Mouse (Mus musculus) forebrain, embryonic 10.5 days (tissue): ENCODE data around the gene Speer4f1. TPM values are rescaled to one million over a fixed set of nuclear protein-coding genes. Genes with fewer than 3 reads are reported as not detected.
"Not testable (repeated sequence)": the region's sequence is repeated elsewhere in the genome, so short reads cannot be mapped to it uniquely, and the experiment has no call there.

Experiments used
- DNase-seq: peaks from one replicate; pipeline ENCODE4 v3.0.0-alpha.2; 2017; ENCODE audit warnings: low spot score; ENCODE audit errors: extremely low spot score
- H3K27ac ChIP-seq: fragments of 300-500 bp; sonication (generic); 2 replicates; pipeline ENCODE4 v1.5.1; 2016; ENCODE audit warnings: mild to moderate bottlenecking
- H3K27me3 ChIP-seq: fragments of 300-500 bp; sonication (generic); 2 replicates; pipeline ENCODE4 v1.6.1; 2016; ENCODE audit warnings: mild to moderate bottlenecking; ENCODE audit not compliant: poor library complexity, severe bottlenecking
- H3K36me3 ChIP-seq: fragments of 300-500 bp; sonication (generic); replicated peaks from 2 replicates; pipeline ENCODE4 v1.6.1; 2016; ENCODE audit warnings: mild to moderate bottlenecking, moderate library complexity
- H3K4me1 ChIP-seq: fragments of 300-500 bp; sonication (generic); 2 replicates; pipeline ENCODE4 v1.6.1; 2016
- H3K4me3 ChIP-seq: fragments of 300-500 bp; sonication (generic); 2 replicates; pipeline ENCODE4 v1.5.1; 2016; ENCODE audit warnings: mild to moderate bottlenecking, moderate library complexity
- H3K9me3 ChIP-seq: fragments of 300-500 bp; sonication (generic); 2 replicates; pipeline ENCODE4 v1.6.1; 2016; ENCODE audit warnings: mild to moderate bottlenecking, moderate library complexity
- WGBS: fragments of 180-500 bp; shearing (Covaris S2); methylation state at CpG from one replicate; pipeline ENCODE4 v1.1.7; 2016; 5-methylcytosine and 5-hydroxymethylcytosine counted together
- polyA plus RNA-seq: library from polyadenylated mRNA; unstranded; fragments of >200 nt; fragmentation: Nextera tagmentation; extraction: Ambion mirVana; gene quantifications from 2 replicates; pipeline ENCODE4 v1.2.1, GENCODE M21; 2016

Speer4f1 gene
- polyA plus RNA-seq: not detected in 2 replicates

DNA sequence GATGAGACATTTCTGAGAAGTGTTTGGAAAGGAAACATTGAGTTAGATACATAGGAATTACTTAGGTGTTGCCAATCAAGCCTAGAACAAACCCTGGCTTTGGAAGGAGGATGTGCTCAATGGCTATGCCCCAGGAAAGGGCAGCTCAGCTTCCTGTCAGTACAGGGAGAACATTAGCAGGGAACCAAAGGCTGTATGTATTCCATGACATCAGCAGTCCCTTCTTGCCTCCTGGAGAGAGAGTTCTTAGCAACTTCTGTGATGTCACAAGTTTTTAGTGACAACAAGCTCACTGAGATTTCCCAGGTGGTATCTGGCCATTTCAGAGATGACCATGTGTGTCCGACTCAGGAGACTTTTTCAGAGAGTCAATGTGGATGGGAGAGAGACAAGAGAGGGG is at the start of gene Speer4f1:
Speer4f1 (plus strand) TSS at position 301 of the 400 bp plus-strand sequence.
- H3K4me1 ChIP-seq: not testable (repeated sequence)

DNA sequence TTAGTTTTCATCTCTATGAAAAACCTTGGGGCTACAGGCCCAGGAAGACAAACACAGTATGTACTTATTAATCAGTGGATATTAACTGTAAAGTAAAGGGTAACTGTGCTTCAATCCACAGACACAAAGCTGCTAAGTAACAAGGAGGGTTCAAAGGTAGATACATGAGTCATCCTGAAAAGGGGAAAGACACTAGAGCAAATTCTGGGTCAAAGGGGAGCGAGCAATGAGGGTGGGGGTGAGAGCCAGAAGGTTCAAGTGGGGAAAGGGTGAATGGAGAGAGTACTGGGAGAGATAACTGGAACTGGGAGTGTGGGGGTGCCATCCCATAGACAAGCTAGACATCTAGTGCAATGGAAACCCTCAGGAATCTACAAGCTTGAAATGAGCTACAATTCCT is 49.0 kb upstream of the Speer4f1 start:
- 83% methylated on average over 1 of the region's 1 CpGs for WGBS
- Histone ChIP-seq H3K4me3 (no peak overlapping the region), H3K27ac (no peak overlapping the region), H3K4me1 (no peaks in the 10 kb centered on the region), H3K36me3 (no peaks in the 10 kb centered on the region), H3K27me3 (no peaks in the 10 kb centered on the region), H3K9me3 (no peaks in the 10 kb centered on the region)
- DNase-seq: no peak

More for the DNA sequence above, at the start of gene Speer4f1:
- H3K4me3 ChIP-seq, H3K9me3 ChIP-seq, H3K36me3 ChIP-seq, H3K27me3 ChIP-seq, H3K27ac ChIP-seq, DNase-seq: not testable (repeated sequence)
- WGBS: 82% methylated on average over 1 of the region's 1 CpGs

DNA sequence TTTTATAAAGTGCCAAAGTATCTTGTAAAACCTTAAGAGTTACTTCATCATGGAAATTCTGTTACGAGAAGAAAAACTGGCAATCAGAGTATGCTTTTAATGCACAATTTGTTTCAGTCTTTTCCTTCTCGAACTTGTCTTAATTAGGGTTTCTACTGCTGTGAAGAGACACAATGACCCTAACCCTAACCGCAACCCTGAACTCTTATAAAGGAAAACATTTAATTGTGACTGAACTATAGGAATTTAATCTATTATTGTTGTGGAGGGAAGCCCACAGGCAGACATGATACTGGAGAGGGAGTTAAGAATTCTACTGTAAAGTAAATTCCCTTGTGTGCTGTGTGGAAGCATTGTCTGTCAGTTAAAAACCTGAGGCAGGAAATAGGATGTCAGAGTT is 41.2 kb upstream of the Speer4f1 start:
- Histone ChIP-seq H3K36me3 (no peaks in the 10 kb centered on the region), H3K9me3 (no peaks in the 10 kb centered on the region), H3K27ac (no peak overlapping the region), H3K4me3 (no peak overlapping the region), H3K27me3 (no peaks in the 10 kb centered on the region), H3K4me1 (peaks cover 13% of the 10 kb centered on the region)
- WGBS: 55% methylated on average over 3 of the region's 3 CpGs
- no peak for DNase-seq

DNA sequence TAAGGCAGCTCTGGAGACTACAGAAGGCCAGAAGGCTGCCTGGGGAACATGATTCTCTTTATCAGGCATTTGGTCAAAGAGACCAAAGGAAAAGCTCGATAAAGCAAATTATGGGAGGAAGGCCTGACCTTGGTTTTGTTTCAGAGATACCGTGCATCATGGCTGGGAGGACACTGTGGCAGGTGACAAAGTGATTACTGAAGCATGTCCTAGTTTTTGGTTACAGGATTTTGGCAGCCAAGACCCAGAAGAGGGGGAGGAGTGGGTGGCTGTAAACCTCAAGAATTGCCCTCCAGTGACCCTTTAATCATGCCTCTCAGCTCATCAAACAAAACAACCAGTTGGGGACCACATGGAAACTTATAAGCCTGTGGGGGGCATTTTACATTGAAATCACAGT is 39.7 kb upstream of the Speer4f1 start:
- no peaks in the 10 kb centered on the region for H3K27me3 ChIP-seq
- 22% methylated on average over 2 of the region's 2 CpGs for WGBS

DNA sequence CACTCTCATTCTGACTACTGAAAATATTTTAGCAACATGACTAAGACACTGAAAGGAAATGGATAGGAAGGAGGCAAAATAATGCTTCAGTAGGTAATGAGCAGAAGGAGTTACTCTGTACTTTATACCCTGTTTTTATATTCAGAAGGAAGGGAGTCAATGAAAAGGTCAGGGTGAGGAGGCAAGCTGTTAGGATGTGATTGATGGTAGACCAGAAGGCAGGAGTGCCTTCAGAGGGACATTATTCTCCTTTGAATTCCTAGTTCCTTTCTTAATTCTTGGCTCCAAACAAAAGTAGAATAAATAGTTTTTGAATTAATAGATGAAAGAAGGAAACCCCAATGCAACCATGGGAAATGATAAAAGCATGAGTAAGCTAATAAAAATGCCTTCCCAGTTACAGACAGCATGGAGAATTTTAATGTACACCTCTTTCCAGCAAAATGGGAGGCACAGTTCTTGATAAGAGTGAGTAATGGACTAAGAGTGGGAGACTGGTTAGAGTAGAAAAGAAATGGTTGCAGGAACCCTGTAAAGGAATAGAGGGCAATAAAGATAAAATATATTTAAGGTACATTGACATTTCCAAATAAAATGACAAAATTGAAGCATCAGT is 36.3 kb upstream of the Speer4f1 start:
- Histone ChIP-seq H3K9me3 (no peaks in the 10 kb centered on the region), H3K27ac (no peak overlapping the region), H3K36me3 (no peaks in the 10 kb centered on the region), H3K4me1 (peaks cover 13% of the 10 kb centered on the region), H3K4me3 (no peak overlapping the region), H3K27me3 (no peaks in the 10 kb centered on the region)
- no peak for DNase-seq

More for the DNA sequence above, 39.7 kb upstream of the Speer4f1 start:
- Histone ChIP-seq H3K27ac (no peak overlapping the region), H3K4me1 (peaks cover 13% of the 10 kb centered on the region), H3K9me3 (no peaks in the 10 kb centered on the region), H3K4me3 (no peak overlapping the region), H3K36me3 (no peaks in the 10 kb centered on the region)
- DNase-seq: no peak

DNA sequence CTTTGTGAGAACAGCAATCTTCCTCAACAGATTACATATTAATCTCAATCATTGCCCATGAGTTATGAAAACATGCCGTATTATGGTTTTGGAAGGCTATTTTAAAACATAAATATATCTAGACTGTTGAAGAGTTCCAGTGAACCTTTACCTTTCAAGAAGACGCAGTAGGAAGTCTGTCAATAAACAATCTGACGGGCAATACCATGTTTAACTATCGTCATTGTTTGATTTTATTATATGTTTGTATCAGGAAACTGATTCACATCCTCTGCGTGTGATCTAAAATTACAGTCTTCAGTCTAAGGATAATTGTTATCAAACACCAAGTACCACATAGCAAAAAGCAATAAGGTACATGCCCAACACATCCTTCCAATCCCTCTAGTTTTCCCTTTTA is 21.8 kb upstream of the Speer4f1 start:
- Histone ChIP-seq H3K4me1 (no peaks in the 10 kb centered on the region), H3K9me3 (no peaks in the 10 kb centered on the region), H3K27ac (no peak overlapping the region), H3K36me3 (no peaks in the 10 kb centered on the region), H3K4me3 (no peak overlapping the region), H3K27me3 (no peaks in the 10 kb centered on the region)
- 92% methylated on average over 5 of the region's 5 CpGs for WGBS
- DNase-seq: no peak

DNA sequence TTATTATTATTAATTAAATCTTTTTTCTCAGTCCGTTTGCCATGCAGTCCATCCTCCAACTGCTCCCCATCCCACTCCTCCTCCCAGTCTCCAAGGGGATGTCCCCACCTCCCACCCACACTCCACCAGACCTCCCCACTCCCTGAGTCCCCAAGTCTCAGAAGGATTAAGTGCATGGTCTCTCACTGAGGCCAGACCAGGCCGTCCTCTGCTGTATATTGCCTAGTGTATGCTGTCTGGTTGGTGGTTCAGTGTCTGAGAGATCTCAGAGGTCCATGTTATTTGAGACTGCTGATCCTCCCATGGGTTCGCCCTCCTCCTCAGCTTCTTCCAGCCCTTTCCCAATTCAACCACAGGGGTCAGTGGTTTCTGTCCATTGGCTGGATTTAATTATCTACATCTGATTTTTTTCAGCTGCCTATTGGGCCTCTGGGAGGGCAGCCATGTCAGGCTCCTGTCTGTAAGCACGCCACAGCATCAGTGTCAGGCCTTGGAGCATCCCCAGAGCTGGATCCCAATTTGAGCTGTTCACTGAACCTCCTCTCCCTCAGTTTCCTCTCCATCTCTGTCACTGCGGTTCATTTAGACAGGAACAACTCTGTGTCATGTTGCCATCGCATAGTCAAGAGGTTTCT is 20.8 kb upstream of the Speer4f1 start:
- no peaks in the 10 kb centered on the region for H3K36me3 ChIP-seq
- no peaks in the 10 kb centered on the region for H3K27me3 ChIP-seq
- H3K4me3 ChIP-seq: no peak overlapping the region
- DNase-seq: no peak
- WGBS: 75% methylated on average over 6 of the region's 6 CpGs
- H3K4me1 ChIP-seq: no peaks in the 10 kb centered on the region
- no peaks in the 10 kb centered on the region for H3K9me3 ChIP-seq
- no peak overlapping the region for H3K27ac ChIP-seq

DNA sequence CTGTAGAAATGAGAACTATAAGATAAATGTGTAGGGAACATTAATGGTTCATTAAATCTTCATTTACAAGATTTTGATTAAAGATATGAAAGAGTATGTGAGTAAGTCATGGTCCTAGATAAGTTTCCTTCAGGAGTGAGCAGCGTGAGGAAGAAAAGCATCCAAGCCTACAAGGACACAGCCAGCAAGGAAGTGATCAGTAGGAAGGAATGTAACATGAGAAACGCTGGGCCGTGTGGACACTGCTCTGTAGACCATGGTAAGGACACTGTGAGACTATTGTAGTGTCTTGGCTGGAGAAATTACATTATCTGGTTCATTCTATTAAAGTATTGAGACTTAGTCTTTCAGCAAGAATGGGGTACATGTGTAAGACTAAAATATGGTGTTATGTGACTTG is 19.2 kb upstream of the Speer4f1 start:
- no peak overlapping the region for H3K27ac ChIP-seq
- no peaks in the 10 kb centered on the region for H3K27me3 ChIP-seq
- no peaks in the 10 kb centered on the region for H3K4me1 ChIP-seq
- DNase-seq: no peak
- no peaks in the 10 kb centered on the region for H3K9me3 ChIP-seq
- no peak overlapping the region for H3K4me3 ChIP-seq
- 75% methylated on average over 3 of the region's 3 CpGs for WGBS
- H3K36me3 ChIP-seq: no peaks in the 10 kb centered on the region

DNA sequence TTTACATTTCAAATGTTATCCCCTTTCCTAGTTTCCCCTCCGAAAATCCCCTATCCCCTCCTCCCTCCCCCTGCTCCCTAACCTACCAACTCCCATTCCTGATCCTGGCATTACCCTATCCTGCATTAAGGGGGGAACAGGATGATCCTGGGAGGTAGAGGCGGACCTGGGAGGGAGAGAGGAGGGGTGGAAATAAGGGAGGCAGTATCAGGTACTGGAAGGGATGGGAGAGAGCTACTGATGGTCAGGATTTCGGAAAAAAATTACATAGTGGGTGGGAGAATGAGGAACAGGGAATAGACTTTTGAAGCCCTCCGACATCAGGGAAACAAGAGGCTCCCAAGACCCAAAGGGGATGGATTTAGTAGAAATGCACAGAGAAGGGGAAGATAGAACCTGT is 7.8 kb upstream of the Speer4f1 start:
- not testable (repeated sequence) for H3K36me3 ChIP-seq, H3K4me1 ChIP-seq, H3K9me3 ChIP-seq, H3K27ac ChIP-seq, H3K27me3 ChIP-seq, H3K4me3 ChIP-seq
- DNase-seq: peak; percentile 16
- 69% methylated on average over 4 of the region's 4 CpGs for WGBS

DNA sequence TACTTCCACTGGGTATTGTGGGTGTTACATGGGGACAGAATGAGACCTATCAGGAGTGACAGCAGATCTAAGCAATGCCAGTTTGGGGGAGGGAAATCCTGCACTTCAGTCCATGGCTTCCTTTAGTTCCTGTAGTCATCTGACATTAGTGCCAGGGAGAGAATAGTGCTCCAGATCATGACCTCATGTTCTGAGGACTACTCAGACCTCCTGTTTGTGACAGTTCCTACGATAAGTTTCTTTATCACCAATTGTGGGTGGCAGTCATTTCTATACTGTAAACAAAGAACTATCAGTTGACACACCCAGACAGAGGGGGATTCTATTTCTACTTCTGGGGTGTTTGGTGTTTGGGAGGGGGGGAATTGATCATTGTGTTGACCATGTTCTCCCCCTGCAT is 578 bp downstream of the Speer4f1 start:
- Histone ChIP-seq H3K4me1 (no peaks in the 10 kb centered on the region), H3K36me3 (no peaks in the 10 kb centered on the region), H3K4me3 (no peak overlapping the region), H3K9me3 (no peaks in the 10 kb centered on the region), H3K27me3 (no peaks in the 10 kb centered on the region), H3K27ac (no peak overlapping the region)
- DNase-seq: no peak
- 84% methylated on average over 1 of the region's 1 CpGs for WGBS

DNA sequence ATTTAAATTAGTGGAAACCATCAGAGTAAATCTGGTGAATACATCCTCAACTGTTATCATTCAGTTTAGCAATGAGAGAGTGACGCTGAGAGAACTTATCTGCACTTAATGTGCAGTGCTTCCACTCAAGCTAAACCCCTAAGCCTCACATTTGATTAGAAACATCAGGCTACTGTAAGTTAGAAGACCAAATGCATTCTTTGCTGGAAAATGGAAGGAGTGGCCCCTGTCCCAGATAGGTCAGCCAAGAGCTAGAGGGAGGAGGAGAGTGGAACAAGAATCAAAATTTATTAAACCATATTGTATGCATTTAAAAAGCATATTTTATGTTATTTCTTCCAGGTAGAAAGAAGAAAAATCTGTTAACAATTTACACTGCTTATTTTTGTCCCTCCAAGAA is 14.0 kb downstream of the Speer4f1 start:
- Histone ChIP-seq H3K27me3 (no peaks in the 10 kb centered on the region), H3K4me1 (no peaks in the 10 kb centered on the region), H3K9me3 (no peaks in the 10 kb centered on the region), H3K4me3 (no peak overlapping the region), H3K36me3 (no peaks in the 10 kb centered on the region), H3K27ac (no peak overlapping the region)
- whole genome bisulfite sequencing: 91% methylated on average over 1 of the region's 1 CpGs
- no peak for DNase-seq

DNA sequence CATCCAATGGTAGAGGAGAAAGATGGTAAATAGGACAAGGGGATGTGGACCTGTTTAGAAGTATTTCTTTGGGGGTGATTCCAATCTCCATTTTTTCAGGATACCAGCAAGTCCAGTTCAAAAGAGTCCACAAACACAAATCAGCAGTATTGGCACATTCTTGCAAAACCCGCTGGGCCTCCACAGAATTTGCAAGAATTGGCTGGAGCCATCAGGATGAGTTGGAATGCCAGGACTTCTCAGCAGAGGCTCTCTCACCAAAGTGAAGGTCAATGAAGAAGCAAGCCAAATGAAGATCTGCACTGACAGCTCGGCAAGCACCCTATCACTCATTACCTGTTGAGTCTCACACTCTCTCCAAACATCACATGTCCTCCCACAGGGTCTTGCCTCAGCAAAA is 19.7 kb downstream of the Speer4f1 start:
- Histone ChIP-seq H3K36me3 (no peaks in the 10 kb centered on the region), H3K4me3 (no peak overlapping the region), H3K9me3 (no peaks in the 10 kb centered on the region), H3K4me1 (no peaks in the 10 kb centered on the region), H3K27ac (no peak overlapping the region), H3K27me3 (no peaks in the 10 kb centered on the region)
- WGBS: 95% methylated on average over 2 of the region's 2 CpGs
- no peak for DNase-seq

DNA sequence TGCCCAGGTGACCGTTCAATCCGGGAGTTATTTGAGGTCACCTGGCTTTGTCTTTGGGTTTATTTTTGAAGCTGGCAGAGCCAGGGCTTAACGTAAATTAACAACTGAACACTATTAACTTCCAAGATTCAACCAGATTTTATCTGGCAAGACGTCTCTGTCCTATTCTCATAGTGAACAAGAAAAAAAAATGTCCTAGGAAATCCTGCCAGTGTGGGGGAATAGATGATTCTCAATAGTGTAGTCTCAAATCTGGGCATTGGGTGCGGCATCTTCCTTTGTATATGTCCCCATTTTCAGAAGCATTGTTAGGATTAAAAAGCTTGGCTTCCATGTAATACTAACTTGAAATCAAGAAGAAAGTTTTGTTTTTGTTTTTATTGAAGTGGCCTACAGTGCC is 20.8 kb downstream of the Speer4f1 start:
- Histone ChIP-seq H3K9me3 (no peaks in the 10 kb centered on the region), H3K4me3 (no peak overlapping the region), H3K36me3 (no peaks in the 10 kb centered on the region), H3K27ac (no peak overlapping the region), H3K4me1 (no peaks in the 10 kb centered on the region), H3K27me3 (no peaks in the 10 kb centered on the region)
- WGBS: 86% methylated on average over 5 of the region's 5 CpGs
- DNase-seq: no peak
